Mouse (Mus musculus): ENCODE data around the gene Iqch. TPM values are rescaled to one million over a fixed set of nuclear protein-coding genes. Genes with fewer than 3 reads are reported as not detected.
A peak's percentile ranks its signal among the peaks of the same experiment; 100 is the strongest.

The Iqch gene
- polyA plus RNA-seq, 1 experiment from 2014 or later = 0.13 TPM

DNA sequence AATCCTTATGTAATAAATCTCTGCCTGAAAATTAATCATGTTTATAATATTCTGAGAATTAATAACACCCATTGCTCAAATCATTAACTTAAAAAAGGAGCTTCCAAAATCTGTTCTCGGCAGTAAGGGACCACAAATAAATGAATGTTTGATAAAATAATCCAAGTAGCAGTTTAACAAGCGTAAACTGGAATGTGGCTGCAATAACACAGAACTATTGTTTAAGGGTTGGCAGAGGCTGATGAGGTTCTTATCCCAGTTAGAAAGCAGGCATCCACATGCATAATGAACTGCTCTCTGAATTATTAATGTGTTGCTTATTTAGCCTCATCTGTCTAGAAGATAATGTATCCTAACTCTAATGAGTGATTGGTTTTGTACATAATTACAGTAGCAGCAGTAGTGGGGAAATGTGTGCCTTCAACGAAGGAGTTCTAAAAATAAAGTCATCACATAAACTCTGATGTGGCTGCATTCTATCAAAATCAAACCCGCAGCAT, 151.7 kb downstream of the Iqch start:
- Histone ChIP-seq H3K4me2 (no peak overlapping the region), H3K4me3 (no peak overlapping the region), H3K9me3 (no peaks in the 10 kb centered on the region), H3K27me3 (no peaks in the 10 kb centered on the region), H3K4me1 (no peaks in the 10 kb centered on the region), H3K9ac (no peak overlapping the region), H3K36me3 (no peaks in the 10 kb centered on the region), H3K27ac (no peak overlapping the region)
- ATAC-seq (ENCODE audit: insufficient number of reproducible peaks, low FRiP score, low TSS enrichment, low read depth) = no peak
- 55% methylated on average over 4 of the region's 4 CpGs for WGBS

DNA sequence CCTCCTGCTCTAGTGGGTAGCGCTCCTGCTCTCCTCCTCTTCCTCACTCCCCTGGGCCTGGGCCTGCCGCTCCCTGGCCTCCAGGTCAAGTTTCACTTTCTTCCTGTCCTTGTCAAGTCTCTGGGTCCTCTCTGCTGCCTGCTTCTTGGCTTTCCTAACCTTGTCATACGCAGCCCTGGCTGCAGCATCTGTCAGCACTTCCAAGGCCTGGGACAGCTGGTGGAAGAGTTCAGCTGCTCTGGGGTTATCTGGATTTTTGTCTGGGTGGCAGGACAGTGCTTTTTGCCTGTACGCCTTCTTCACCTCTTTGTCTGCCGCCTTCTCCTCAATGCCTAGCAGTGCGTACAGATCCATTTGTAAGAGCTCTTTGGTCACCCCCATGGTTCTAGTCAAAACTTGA, 158.6 kb downstream of the Iqch start:
- Histone ChIP-seq H3K27me3 (no peaks in the 10 kb centered on the region), H3K36me3 (no peaks in the 10 kb centered on the region), H3K4me2 (no peak overlapping the region), H3K4me3 (no peak overlapping the region), H3K27ac (no peak overlapping the region), H3K4me1 (no peaks in the 10 kb centered on the region), H3K9me3 (no peaks in the 10 kb centered on the region), H3K9ac (no peak overlapping the region)
- ATAC-seq (ENCODE audit: insufficient number of reproducible peaks, low FRiP score, low TSS enrichment, low read depth) = no peak
- 72% methylated on average over 6 of the region's 6 CpGs for WGBS

DNA sequence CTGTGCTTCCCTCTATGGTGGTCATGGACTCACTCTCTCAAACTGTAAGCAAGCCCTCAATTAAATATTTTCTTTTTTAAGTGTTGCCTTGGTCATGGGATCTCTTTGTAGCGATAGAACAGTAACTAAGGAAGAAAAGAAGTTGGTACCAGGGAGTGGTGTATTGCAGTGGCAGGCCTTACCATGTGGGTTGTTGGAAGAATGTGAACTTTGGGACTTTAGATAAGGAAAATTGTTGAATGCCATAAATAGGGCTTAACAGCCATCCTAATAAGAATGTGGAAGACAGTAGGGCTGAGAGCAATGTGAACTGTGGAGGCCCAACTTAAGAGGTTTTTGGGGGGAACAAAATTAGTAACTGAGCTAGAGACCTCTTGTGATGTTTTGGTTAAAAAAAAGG, 171.6 kb downstream of the Iqch start:
- 86% methylated on average over 1 of the region's 1 CpGs for WGBS

DNA sequence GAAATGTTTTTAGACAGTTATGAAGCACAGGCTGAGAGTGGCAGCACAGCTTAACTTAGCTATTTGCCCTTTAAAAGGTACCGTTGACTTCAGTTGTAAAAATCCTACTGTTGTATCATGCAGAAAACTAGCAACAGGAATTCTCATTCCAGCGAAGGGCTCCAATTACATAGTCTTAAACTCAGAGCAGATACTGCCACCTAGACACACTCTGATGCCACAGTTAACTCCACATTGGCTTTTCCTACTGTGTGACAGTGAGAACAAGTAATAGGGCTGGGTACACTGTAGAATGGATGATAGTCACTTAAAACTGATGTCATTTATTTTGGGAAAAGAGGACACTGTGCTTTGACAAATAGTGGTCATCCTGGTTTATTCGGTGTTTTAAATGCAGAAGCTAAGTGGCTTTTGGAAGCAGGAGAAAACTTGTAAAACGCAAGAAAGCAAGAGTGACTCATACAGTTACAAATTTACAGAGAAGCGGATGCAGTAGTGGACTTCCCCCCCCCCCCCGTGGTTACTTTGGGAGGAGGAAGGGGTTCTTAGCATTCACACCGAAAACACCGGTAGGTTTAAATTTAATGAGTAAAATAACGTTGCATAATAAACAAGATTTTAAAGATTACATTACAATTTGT, 181.1 kb downstream of the Iqch start:
- Histone ChIP-seq H3K4me3 (no peak overlapping the region), H3K27ac (no peak overlapping the region), H3K9ac (no peak overlapping the region), H3K4me1 (no peaks in the 10 kb centered on the region), H3K9me3 (no peaks in the 10 kb centered on the region), H3K4me2 (no peak overlapping the region), H3K27me3 (no peaks in the 10 kb centered on the region), H3K36me3 (no peaks in the 10 kb centered on the region)
- no peak for ATAC-seq (ENCODE audit: insufficient number of reproducible peaks, low FRiP score, low TSS enrichment, low read depth)
- WGBS = 34% methylated on average over 9 of the region's 9 CpGs

More for the DNA sequence above, 171.6 kb downstream of the Iqch start:
- no peaks in the 10 kb centered on the region; the same call in 1 of the 2 replicates for H3K27me3 ChIP-seq
- no peaks in the 10 kb centered on the region for H3K9me3 ChIP-seq
- no peak overlapping the region for H3K4me2 ChIP-seq
- no peaks in the 10 kb centered on the region for H3K36me3 ChIP-seq
- no peak overlapping the region for H3K4me3 ChIP-seq
- no peaks in the 10 kb centered on the region for H3K4me1 ChIP-seq
- ATAC-seq (ENCODE audit: insufficient number of reproducible peaks, low FRiP score, low TSS enrichment, low read depth) = no peak
- H3K27ac ChIP-seq = no peak overlapping the region
- H3K9ac ChIP-seq = no peak overlapping the region

GRCm38 (mm10) chr9:63420396-63420795, 181.9 kb downstream of the Iqch start:
- Histone ChIP-seq H3K27ac (no peak overlapping the region), H3K9me3 (no peaks in the 10 kb centered on the region), H3K4me2 (no peak overlapping the region), H3K9ac (no peak overlapping the region), H3K36me3 (no peaks in the 10 kb centered on the region), H3K4me3 (no peak overlapping the region), H3K27me3 (no peaks in the 10 kb centered on the region), H3K4me1 (no peaks in the 10 kb centered on the region)
- WGBS = 42% methylated on average over 6 of the region's 6 CpGs
- no peak for ATAC-seq (ENCODE audit: insufficient number of reproducible peaks, low FRiP score, low TSS enrichment, low read depth)

DNA sequence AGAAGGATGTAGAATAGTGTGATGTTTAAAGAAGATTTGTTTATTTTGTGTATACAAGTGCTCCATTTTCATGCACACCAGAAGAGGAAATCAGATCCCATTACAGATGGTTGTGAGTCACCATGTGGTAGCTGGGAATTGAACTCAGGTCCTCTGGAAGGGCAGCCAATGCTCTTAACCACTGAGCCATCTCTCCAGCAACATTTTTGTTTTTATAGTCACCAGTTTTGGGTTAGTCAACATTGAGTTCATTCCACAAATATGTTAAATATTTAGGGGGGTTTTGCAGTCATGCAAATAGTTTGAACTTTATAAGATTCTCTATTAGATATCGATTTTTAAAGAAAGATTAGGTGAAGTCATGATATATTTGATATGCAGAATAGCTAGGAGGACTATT, 202.1 kb downstream of the Iqch start:
- no peaks in the 10 kb centered on the region for H3K9me3 ChIP-seq
- ATAC-seq (ENCODE audit: insufficient number of reproducible peaks, low FRiP score, low TSS enrichment, low read depth) = no peak
- H3K36me3 ChIP-seq = no peaks in the 10 kb centered on the region
- H3K9ac ChIP-seq = no peak overlapping the region
- no peak overlapping the region for H3K27ac ChIP-seq
- peaks cover 6% of the 10 kb centered on the region for H3K4me1 ChIP-seq
- 81% methylated on average over 1 of the region's 1 CpGs for WGBS
- no peak overlapping the region for H3K4me3 ChIP-seq
- H3K4me2 ChIP-seq = no peak overlapping the region
- H3K27me3 ChIP-seq = no peaks in the 10 kb centered on the region

- Histone ChIP-seq H3K36me3 (no peaks in the 10 kb centered on the region), H3K9ac (peak overlapping the region; percentile 61), H3K27me3 (no peaks in the 10 kb centered on the region), H3K4me2 (peak overlapping the region; percentile 94), H3K4me1 (peaks cover 6% of the 10 kb centered on the region), H3K4me3 (peak overlapping the region; percentile 72), H3K9me3 (no peaks in the 10 kb centered on the region), H3K27ac (peak overlapping the region; percentile 76; the same call in 1 of the 2 replicates)
- WGBS = 3% methylated on average over 8 of the region's 8 CpGs
- peak; percentile 61; the same call in 1 of the 2 replicates for ATAC-seq (ENCODE audit: insufficient number of reproducible peaks, low FRiP score, low TSS enrichment, low read depth)
Measured at GRCm38 (mm10) chr9:63399463-63399815, 202.9 kb downstream of the Iqch start.

DNA sequence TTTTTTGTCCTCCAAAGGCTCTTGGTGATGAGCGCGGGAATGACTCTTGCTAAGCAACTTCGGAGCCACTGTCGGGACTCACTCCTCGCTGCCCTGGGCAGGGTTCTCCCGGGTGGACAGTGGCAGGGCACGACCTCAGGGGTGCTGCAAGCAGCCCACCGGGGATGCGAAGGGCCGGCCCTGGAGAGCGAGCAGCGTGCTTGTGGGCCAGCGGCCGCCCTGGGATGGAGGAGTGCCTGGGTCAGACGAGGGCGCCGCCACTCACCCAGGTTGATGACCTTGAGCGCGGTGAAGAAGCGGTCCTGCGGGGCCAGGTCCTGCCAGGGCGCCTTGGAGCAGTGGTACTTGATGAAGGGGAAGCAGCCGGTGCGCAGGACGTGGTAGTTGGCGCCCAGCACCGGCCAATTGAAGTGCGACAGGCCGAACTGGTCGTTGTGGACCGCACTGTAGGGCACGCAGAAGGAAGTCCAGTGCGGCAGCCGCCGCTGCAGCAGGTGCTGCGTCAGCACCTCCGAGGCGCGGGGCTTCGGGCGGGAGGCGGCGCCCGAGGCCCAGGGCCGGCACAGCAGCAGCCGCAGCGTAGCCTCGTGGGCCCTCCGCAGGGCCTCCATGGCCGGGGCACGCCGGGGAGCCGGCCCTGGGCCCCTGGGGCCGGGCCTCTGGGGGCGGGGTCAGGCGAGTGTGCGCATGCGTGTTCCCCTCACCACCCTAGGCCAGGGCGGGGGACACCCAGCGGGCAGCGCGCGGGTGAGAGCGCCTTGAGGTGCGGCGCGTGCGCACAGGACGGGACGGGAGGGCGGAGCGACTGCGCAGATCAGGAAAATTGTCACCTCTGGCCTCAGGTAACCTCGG, 203.5 kb downstream of the Iqch start, which contains the start of gene 2300009A05Rik:
2300009A05Rik (minus strand) TSS at position 636 of the 852 bp plus-strand sequence.
- H3K4me3 ChIP-seq = peak within 1 kb of the TSS; percentile 72
- under 1% methylated on average over 66 of the region's 74 CpGs for WGBS
- peak within 1 kb of the TSS; percentile 94 for H3K4me2 ChIP-seq
- H3K9me3 ChIP-seq = no peaks in the 10 kb centered on the region
- H3K4me1 ChIP-seq = peaks cover 6% of the 10 kb centered on the region
- peak; percentile 97 for ATAC-seq (ENCODE audit: insufficient number of reproducible peaks, low FRiP score, low TSS enrichment, low read depth)
- H3K36me3 ChIP-seq = no peaks in the 10 kb centered on the region
- peak within 1 kb of the TSS; percentile 76 for H3K27ac ChIP-seq
- no peaks in the 10 kb centered on the region for H3K27me3 ChIP-seq
- peak within 1 kb of the TSS; percentile 61 for H3K9ac ChIP-seq

- no peak for ATAC-seq (ENCODE audit: insufficient number of reproducible peaks, low FRiP score, low TSS enrichment, low read depth)
- 76% methylated on average over 7 of the region's 7 CpGs for WGBS
- H3K36me3 ChIP-seq = no peaks in the 10 kb centered on the region
Measured at GRCm38 (mm10) chr9:63395612-63396011, 206.7 kb downstream of the Iqch start.

DNA sequence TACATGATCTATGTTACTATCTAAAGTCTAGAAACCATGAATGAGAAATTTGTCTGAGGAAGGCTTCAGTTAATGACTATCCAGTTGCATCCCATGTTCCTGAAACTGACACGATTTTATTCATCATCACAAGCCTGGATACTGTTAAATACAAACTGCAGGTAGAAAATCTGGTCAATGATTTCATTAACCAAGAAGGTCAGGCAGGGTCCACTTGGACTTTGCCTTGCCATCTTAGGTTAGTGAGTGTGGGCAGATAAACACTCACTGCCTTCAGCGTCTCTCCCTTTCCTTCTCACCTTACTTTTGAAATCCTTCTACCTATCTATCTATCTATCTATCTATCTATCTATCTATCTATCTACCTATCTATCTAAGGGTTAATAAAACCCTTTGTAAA, 211.0 kb downstream of the Iqch start:
- H3K36me3 ChIP-seq = no peaks in the 10 kb centered on the region
- H3K9me3 ChIP-seq = no peaks in the 10 kb centered on the region
- no peak overlapping the region for H3K9ac ChIP-seq
- no peaks in the 10 kb centered on the region for H3K27me3 ChIP-seq
- ATAC-seq (ENCODE audit: insufficient number of reproducible peaks, low FRiP score, low TSS enrichment, low read depth) = no peak
- no peak overlapping the region for H3K27ac ChIP-seq
- no peak overlapping the region for H3K4me3 ChIP-seq
- WGBS = 74% methylated on average over 2 of the region's 2 CpGs
- H3K4me1 ChIP-seq = no peaks in the 10 kb centered on the region
- H3K4me2 ChIP-seq = no peak overlapping the region

More at GRCm38 (mm10) chr9:63395612-63396011, 206.7 kb downstream of the Iqch start:
- no peak overlapping the region for H3K4me3 ChIP-seq
- no peaks in the 10 kb centered on the region for H3K9me3 ChIP-seq
- H3K9ac ChIP-seq = no peak overlapping the region
- no peak overlapping the region for H3K27ac ChIP-seq
- no peak overlapping the region for H3K4me2 ChIP-seq
- peaks cover 6% of the 10 kb centered on the region for H3K4me1 ChIP-seq
- no peaks in the 10 kb centered on the region for H3K27me3 ChIP-seq

DNA sequence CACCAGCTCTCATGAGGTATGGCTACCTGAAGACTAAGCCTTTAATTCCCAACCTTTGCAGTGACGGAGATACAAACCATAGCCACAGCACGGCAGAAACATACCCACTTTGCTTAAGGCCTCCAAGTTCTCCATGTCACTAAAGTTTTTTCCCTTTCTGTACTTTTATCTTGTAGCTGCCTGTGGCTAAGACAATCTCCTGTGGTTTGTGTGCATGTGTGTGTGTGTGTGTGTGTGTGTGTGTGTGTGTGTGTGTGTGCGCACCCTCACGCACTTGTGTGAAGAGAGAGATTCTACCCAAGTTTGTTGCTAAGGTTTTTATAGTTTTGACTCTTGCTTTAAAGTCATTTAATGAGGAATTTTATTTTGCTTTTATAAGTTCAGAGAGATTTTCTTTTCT, 219.5 kb downstream of the Iqch start:
- no peak for ATAC-seq (ENCODE audit: insufficient number of reproducible peaks, low FRiP score, low TSS enrichment, low read depth)
- no peak overlapping the region for H3K27ac ChIP-seq
- 83% methylated on average over 4 of the region's 4 CpGs for WGBS
- no peaks in the 10 kb centered on the region for H3K9me3 ChIP-seq
- no peaks in the 10 kb centered on the region for H3K4me1 ChIP-seq
- H3K4me2 ChIP-seq = no peak overlapping the region
- H3K4me3 ChIP-seq = no peak overlapping the region
- no peaks in the 10 kb centered on the region for H3K27me3 ChIP-seq
- no peaks in the 10 kb centered on the region for H3K36me3 ChIP-seq
- no peak overlapping the region for H3K9ac ChIP-seq

DNA sequence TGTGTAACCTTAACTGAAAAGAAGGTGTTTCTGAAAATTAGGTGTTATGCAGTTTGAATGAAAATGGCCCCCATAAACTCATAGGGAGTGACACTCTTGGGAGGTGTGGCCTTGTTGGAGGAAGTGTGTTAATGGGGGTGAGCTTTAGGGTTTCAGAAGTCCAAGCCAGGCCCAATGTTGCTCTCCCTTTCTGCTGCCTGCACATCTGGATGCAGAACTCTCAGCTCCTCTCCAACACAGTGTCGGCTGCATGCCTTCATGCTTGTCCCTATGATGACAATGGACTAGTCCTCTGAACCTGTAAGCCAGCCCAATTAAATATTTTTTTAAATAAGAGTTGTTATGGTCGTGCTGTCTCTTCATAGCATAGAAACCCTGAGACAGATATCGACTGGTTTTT, 222.0 kb downstream of the Iqch start:
- no peaks in the 10 kb centered on the region for H3K36me3 ChIP-seq
- H3K4me1 ChIP-seq = peaks cover 17% of the 10 kb centered on the region
- no peak overlapping the region for H3K9ac ChIP-seq
- no peaks in the 10 kb centered on the region for H3K27me3 ChIP-seq
- no peak overlapping the region for H3K4me2 ChIP-seq
- H3K9me3 ChIP-seq = no peaks in the 10 kb centered on the region
- no peak overlapping the region for H3K27ac ChIP-seq
- WGBS = 80% methylated on average over 3 of the region's 3 CpGs
- H3K4me3 ChIP-seq = no peak overlapping the region
- no peak for ATAC-seq (ENCODE audit: insufficient number of reproducible peaks, low FRiP score, low TSS enrichment, low read depth)
